Mouse (Mus musculus) heart, embryonic 16.5 days (tissue): ENCODE measurements around the gene Psmb11. TPM values are rescaled to one million over a fixed set of nuclear protein-coding genes. Genes with fewer than 3 reads are reported as not detected.
A peak's percentile ranks its signal among the peaks of the same experiment; 100 is the strongest.

Experiments used
- ATAC-seq: fragments of 200-750 bp; cut with Nextera tagmentation; replicated peaks from 2 replicates; pipeline ENCODE4 v1.8.0; 2017; ENCODE audit warnings: moderate number of reproducible peaks; ENCODE audit not compliant: insufficient read depth, low FRiP score; ENCODE audit errors: extremely low read depth
- H3K27ac ChIP-seq: fragments of 300-500 bp; sonication (generic); 2 replicates; pipeline ENCODE4 v1.5.1; 2014; ENCODE audit warnings: mild to moderate bottlenecking, low read length, control low read depth, moderate library complexity
- H3K27me3 ChIP-seq: fragments of 300-500 bp; sonication (generic); 2 replicates; pipeline ENCODE4 v1.6.1; 2014; ENCODE audit warnings: low read length, mixed read lengths; ENCODE audit not compliant: control insufficient read depth, insufficient read depth
- H3K36me3 ChIP-seq: fragments of 300-500 bp; sonication (generic); 2 replicates; pipeline ENCODE4 v1.6.1; 2014; ENCODE audit not compliant: control insufficient read depth, insufficient read depth
- H3K4me1 ChIP-seq: fragments of 300-500 bp; sonication (generic); 2 replicates; pipeline ENCODE4 v1.6.1; 2014; ENCODE audit warnings: low read length, mixed read lengths; ENCODE audit not compliant: control insufficient read depth, insufficient read depth
- H3K4me2 ChIP-seq: fragments of 300-500 bp; sonication (generic); 2 replicates; pipeline ENCODE4 v1.6.1; 2014; ENCODE audit warnings: low read depth, mild to moderate bottlenecking, control low read depth, low read length
- H3K4me3 ChIP-seq: fragments of 300-500 bp; sonication (generic); 2 replicates; pipeline ENCODE4 v1.5.1; 2014; ENCODE audit warnings: mild to moderate bottlenecking, control low read depth, low read length
- H3K9ac ChIP-seq: fragments of 300-500 bp; sonication (generic); 2 replicates; pipeline ENCODE4 v1.6.1; 2014; ENCODE audit warnings: low read length, control low read depth
- H3K9me3 ChIP-seq: fragments of 300-500 bp; sonication (generic); replicated peaks from 2 replicates; pipeline ENCODE4 v1.6.1; 2016; ENCODE audit warnings: low read length; ENCODE audit not compliant: control insufficient read depth
- WGBS: fragments of 180-500 bp; shearing (Covaris S2); extraction: QIAGEN DNeasy Blood & Tissue Kit; methylation state at CpG from one replicate; pipeline ENCODE4 v1.1.7; 2014; 5-methylcytosine and 5-hydroxymethylcytosine counted together
- polyA plus RNA-seq: library from polyadenylated mRNA; unstranded; fragments of >200 nt; fragmentation: Nextera tagmentation; extraction: Ambion mirVana; gene quantifications from 2 replicates; pipeline ENCODE4 v1.2.1, GENCODE M21; 2015

The Psmb11 gene
- polyA plus RNA-seq, 1 experiment from 2014 or later: 22.3 TPM

DNA sequence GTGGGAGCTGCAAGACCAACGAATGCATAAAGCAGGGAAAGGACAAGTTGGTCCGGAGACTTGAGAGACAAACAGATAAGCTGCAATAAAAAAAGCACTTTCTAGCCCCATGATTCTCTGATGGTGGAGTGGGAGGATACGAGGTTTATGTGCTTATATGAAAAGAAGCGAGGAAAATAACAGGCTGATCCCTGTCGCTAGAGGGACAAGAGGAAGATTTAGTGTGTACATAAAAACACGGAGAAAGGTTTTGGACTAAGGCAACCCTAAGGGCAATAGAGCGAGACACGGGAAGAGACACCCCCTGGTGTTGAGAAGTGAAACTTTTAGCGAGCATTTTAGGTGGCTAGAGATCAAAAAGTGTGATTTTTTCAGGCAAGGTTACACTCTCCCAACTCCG lies 43.2 kb upstream of the Psmb11 start:
- Histone ChIP-seq H3K36me3 (no peaks in the 10 kb centered on the region), H3K9ac (peak overlapping the region; percentile 88), H3K27ac (peak overlapping the region; percentile 96), H3K27me3 (no peaks in the 10 kb centered on the region), H3K9me3 (no peaks in the 10 kb centered on the region), H3K4me2 (peak overlapping the region; percentile 86), H3K4me3 (peak overlapping the region; percentile 63), H3K4me1 (peaks cover 28% of the 10 kb centered on the region)
- WGBS: under 1% methylated on average over 10 of the region's 10 CpGs
- peak; percentile 19; the same call in 1 of the 2 replicates for ATAC-seq

DNA sequence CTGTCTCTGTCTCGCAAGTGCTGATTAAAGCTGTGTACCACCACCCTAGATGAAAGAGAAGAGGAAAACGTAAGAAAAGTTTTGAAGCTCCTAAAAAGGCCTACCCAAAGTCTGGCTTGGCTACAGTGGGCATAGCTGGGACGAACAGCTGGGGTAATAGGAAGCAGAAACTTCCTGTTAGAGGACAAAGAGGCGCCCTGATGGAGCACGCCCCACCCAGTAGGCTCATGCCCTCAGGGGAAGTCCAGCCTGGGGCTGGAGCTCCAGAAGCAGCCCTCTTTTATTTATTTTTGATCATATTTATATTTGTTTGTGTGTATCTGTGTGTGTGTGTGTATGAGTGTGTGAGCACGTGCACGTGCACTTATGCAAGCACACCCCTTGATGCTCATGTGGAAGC lies 41.6 kb upstream of the Psmb11 start:
- 79% methylated on average over 7 of the region's 7 CpGs for WGBS

DNA sequence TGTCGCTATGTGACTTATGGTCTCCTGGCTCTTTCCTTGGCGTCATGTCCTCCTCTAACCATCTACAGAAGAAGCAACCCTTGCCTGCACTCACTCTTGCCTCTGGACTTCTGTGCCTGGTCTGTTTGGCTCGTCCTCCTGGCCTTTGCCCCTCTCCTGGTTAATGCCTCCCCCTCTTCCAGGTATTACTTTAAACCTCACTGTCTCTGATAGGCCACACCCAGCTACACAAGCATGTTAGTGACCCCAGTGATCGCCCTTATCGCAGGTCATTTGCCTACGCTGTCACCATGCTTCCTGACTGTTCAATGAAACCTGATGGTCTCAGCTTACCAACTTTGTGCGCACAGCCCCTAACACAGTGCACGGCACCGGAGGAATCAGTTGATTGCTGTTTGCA lies 38.7 kb upstream of the Psmb11 start:
- no peaks in the 10 kb centered on the region for H3K27me3 ChIP-seq
- no peak for ATAC-seq

More for the DNA sequence above, 41.6 kb upstream of the Psmb11 start:
- Histone ChIP-seq H3K27ac (no peak overlapping the region), H3K36me3 (no peaks in the 10 kb centered on the region), H3K9ac (no peak overlapping the region), H3K4me2 (no peak overlapping the region), H3K4me3 (no peak overlapping the region), H3K4me1 (peaks cover 13% of the 10 kb centered on the region), H3K9me3 (no peaks in the 10 kb centered on the region), H3K27me3 (no peaks in the 10 kb centered on the region)
- no peak for ATAC-seq

DNA sequence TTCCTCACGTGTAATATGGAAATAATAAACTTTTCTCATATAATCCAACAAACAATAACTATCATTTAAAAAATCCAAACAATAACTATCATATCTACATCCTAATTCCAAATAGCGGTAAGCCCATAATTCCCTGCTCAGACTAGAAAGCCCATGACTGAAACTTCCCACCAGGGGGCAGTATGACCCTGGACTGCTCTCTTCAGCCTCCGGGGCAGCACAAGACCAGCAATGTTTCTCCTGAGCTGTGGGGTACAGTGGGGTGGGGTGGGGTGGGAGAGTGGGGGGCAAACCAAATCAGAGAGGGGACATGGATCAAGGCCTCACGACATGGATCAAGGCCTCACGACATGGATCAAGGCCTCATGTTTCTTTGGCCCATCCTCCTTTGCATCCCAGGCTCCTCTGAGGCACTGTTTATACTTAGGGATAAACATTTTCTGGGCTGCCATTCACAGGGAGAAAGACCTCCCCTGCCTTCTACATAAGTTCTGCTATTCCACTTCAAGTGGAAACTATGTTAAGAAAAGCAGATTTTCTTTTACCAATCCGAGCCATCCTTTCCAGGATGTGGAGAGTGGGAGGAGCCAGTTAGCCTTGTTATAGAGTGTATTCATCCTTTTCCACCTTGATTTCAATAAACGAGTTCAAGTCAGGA lies 37.4 kb upstream of the Psmb11 start:
- ATAC-seq: peak; percentile 38; the same call in 1 of the 2 replicates
- whole genome bisulfite sequencing: 35% methylated on average over 7 of the region's 7 CpGs

More for the DNA sequence above, 38.7 kb upstream of the Psmb11 start:
- H3K4me1 ChIP-seq: peaks cover 4% of the 10 kb centered on the region; the same call in 1 of the 2 replicates
- WGBS: 91% methylated on average over 9 of the region's 9 CpGs
- no peaks in the 10 kb centered on the region for H3K9me3 ChIP-seq
- no peak overlapping the region for H3K4me2 ChIP-seq
- H3K36me3 ChIP-seq: peaks cover 3% of the 10 kb centered on the region; the same call in 1 of the 2 replicates
- no peak overlapping the region for H3K27ac ChIP-seq
- H3K4me3 ChIP-seq: no peak overlapping the region
- H3K9ac ChIP-seq: no peak overlapping the region

DNA sequence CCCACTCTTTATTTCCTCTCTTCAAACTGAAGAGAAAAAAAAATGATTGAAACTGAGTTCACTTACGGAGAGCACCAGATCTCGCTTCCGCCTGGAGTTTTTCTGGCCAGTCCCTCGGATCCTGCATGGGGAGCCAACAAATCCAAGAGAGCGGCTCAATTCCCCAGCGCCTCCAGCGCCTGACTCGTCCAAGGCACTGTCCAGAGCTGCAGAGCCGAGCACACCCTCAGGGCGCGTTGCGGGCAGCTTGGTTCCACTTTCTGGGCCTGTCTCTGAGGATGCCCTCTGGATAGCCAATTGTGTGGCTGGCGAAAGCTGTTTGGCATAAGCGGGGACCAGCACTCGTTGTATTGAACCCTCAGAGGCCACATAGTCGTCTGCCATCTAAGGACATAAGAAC lies 30.2 kb upstream of the Psmb11 start:
- ATAC-seq: no peak
- WGBS: 88% methylated on average over 16 of the region's 16 CpGs
- no peak overlapping the region for H3K9ac ChIP-seq
- no peak overlapping the region for H3K4me3 ChIP-seq
- H3K4me1 ChIP-seq: peaks cover 32% of the 10 kb centered on the region
- H3K4me2 ChIP-seq: no peak overlapping the region
- no peak overlapping the region for H3K27ac ChIP-seq
- no peaks in the 10 kb centered on the region for H3K9me3 ChIP-seq
- no peaks in the 10 kb centered on the region for H3K27me3 ChIP-seq
- 0 out of 2 replicates have a peak, but pooled peaks cover 3% of the 10 kb centered on the region for H3K36me3 ChIP-seq

More for the DNA sequence above, 37.4 kb upstream of the Psmb11 start:
- peaks cover 6% of the 10 kb centered on the region for H3K4me1 ChIP-seq
- H3K4me3 ChIP-seq: no peak overlapping the region
- no peaks in the 10 kb centered on the region for H3K27me3 ChIP-seq
- no peaks in the 10 kb centered on the region for H3K9me3 ChIP-seq
- no peak overlapping the region for H3K4me2 ChIP-seq
- H3K27ac ChIP-seq: no peak overlapping the region
- peaks cover 3% of the 10 kb centered on the region; the same call in 1 of the 2 replicates for H3K36me3 ChIP-seq
- no peak overlapping the region for H3K9ac ChIP-seq

DNA sequence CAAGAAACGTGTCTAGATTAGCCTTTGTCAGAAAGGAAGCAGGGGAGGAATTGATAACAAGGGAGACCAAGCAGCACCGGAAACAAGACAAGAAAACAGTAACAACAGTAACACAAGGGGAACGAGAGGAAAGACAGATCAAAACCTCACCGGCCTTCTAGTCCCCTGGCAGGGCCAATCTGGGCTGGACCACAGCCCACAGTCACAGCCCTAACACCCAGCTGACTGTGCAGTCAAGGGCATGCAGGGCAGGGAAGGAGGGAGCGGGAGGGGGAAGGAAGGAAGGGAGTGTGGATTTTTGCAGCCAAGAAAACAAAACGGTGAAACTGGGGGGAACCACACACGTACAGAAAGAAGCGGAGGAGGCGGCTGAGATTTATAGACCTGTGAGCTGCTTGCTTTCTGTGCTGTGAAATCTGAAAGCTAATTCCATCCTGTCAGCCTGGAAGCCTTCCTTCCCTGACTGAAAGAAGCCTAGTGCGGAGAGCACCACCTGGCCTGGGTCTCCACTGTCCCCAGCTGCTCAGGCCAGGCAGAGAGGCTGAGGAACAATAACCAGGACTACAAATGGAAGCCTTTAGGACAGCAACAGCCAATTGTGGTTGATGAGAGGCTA lies 28.8 kb upstream of the Psmb11 start:
- H3K9me3 ChIP-seq: no peaks in the 10 kb centered on the region
- H3K4me1 ChIP-seq: peaks cover 32% of the 10 kb centered on the region
- peak overlapping the region; percentile 27; the same call in 1 of the 2 replicates for H3K4me2 ChIP-seq
- H3K27ac ChIP-seq: peak overlapping the region; percentile 92
- H3K27me3 ChIP-seq: no peaks in the 10 kb centered on the region
- H3K36me3 ChIP-seq: 0 out of 2 replicates have a peak, but pooled peaks cover 3% of the 10 kb centered on the region
- H3K4me3 ChIP-seq: no peak overlapping the region
- ATAC-seq: peak; percentile 87
- peak overlapping the region; percentile 64 for H3K9ac ChIP-seq
- 30% methylated on average over 10 of the region's 10 CpGs for WGBS

DNA sequence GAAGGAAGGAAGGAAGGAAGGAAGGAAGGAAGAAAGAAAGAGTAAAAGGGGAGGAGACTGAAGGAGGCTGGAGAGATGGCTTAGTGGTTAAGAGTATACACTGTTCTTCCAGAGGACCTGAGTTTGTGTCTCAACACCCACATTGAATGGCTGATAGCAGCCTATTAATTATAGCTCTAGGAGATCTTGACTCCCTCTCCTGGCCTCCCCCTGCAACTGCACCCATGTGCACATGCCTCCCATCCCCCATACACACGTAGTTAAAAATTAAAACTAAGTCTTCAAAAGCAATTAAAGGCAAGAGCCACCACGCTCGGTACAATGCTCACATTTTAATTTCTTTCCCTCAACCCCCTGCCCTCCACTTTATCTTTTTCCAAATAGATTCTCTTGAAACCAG lies 27.2 kb upstream of the Psmb11 start:
- ATAC-seq: no peak
- H3K4me2 ChIP-seq: no peak overlapping the region
- 0 out of 2 replicates have a peak, but pooled peaks cover 3% of the 10 kb centered on the region for H3K36me3 ChIP-seq
- H3K9me3 ChIP-seq: no peaks in the 10 kb centered on the region
- peaks cover 23% of the 10 kb centered on the region for H3K4me1 ChIP-seq
- H3K27me3 ChIP-seq: no peaks in the 10 kb centered on the region
- no peak overlapping the region for H3K9ac ChIP-seq
- WGBS: 93% methylated on average over 3 of the region's 3 CpGs
- H3K4me3 ChIP-seq: no peak overlapping the region
- no peak overlapping the region for H3K27ac ChIP-seq

DNA sequence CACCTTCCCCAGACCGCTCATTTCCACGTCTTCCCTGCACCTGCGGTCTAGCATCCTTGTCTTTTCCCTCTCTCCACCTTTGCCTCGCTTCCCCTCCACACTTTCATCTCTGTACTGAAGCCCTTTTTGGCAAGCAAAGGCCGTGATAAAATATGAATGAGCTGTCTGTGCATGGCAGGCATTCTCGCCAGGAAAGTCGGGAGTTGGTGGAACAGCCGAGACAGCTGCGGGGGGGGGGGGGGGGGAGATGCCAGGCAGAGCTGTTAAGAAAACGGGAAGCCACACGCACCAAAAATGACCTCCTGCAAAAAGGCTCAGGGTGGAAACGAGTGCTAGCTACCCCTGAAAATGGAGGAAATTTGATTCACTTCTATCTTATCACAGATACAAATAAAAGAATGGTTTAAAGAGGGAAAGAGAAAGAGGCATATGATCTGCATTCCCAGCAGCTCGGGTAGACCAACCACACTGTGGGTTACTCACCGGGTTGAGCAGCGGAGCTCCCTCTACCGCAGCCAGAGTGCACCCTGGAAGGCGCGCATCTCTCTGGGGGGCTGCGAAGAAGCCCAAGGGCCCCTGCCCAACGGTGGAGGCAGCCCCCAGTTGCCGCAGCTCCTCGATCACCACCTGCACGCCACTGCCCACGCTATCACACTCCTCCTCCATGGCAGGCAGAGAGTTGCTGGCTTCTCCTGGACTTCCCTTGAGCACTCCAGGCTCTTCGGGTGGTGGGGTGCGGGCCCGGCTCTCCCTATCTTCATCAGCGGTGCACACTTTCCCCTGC lies 26.4 kb upstream of the Psmb11 start:
- Histone ChIP-seq H3K27me3 (no peaks in the 10 kb centered on the region), H3K36me3 (0 out of 2 replicates have a peak, but pooled peaks cover 3% of the 10 kb centered on the region), H3K4me3 (peak overlapping the region; percentile 20), H3K4me2 (peak overlapping the region; percentile 60), H3K9ac (peak overlapping the region; percentile 61), H3K9me3 (no peaks in the 10 kb centered on the region), H3K4me1 (peaks cover 23% of the 10 kb centered on the region), H3K27ac (peak overlapping the region; percentile 37)
- no peak for ATAC-seq
- 52% methylated on average over 28 of the region's 28 CpGs for WGBS
